Mouse (Mus musculus) heart, embryonic 12.5 days (tissue): ENCODE results near the gene Napa. TPM values are rescaled to one million over a fixed set of nuclear protein-coding genes. Genes with fewer than 3 reads are reported as not detected.

Source experiments
- ATAC-seq: fragments of 200-750 bp; cut with Nextera tagmentation; 2 replicates; pipeline ENCODE4 v1.8.0; 2017; ENCODE audit warnings: moderate TSS enrichment, moderate library complexity; ENCODE audit not compliant: insufficient number of reproducible peaks, low FRiP score
- H3K27ac ChIP-seq: fragments of 300-500 bp; sonication (generic); 2 replicates; pipeline ENCODE4 v1.5.1; 2016; ENCODE audit warnings: mild to moderate bottlenecking, moderate library complexity; ENCODE audit not compliant: poor library complexity, severe bottlenecking
- H3K27me3 ChIP-seq: fragments of 300-500 bp; sonication (generic); replicated peaks from 2 replicates; pipeline ENCODE4 v1.6.1; 2016; ENCODE audit warnings: mild to moderate bottlenecking, moderate library complexity
- H3K36me3 ChIP-seq: fragments of 300-500 bp; sonication (generic); 2 replicates; pipeline ENCODE4 v1.6.1; 2016; ENCODE audit warnings: mild to moderate bottlenecking, moderate library complexity
- H3K4me1 ChIP-seq: fragments of 300-500 bp; sonication (generic); replicated peaks from 2 replicates; pipeline ENCODE4 v1.6.1; 2016; ENCODE audit warnings: mild to moderate bottlenecking
- H3K4me2 ChIP-seq: fragments of 300-500 bp; sonication (generic); 2 replicates; pipeline ENCODE4 v1.6.1; 2016; ENCODE audit warnings: mild to moderate bottlenecking, moderate library complexity
- H3K4me3 ChIP-seq: fragments of 300-500 bp; sonication (generic); 2 replicates; pipeline ENCODE4 v1.5.1; 2016; ENCODE audit warnings: mild to moderate bottlenecking
- H3K9ac ChIP-seq: fragments of 300-500 bp; sonication (generic); 2 replicates; pipeline ENCODE4 v1.6.1; 2016; ENCODE audit warnings: mild to moderate bottlenecking, moderate library complexity
- H3K9me3 ChIP-seq: fragments of 300-500 bp; sonication (generic); replicated peaks from 2 replicates; pipeline ENCODE4 v1.6.1; 2016; ENCODE audit warnings: mild to moderate bottlenecking, moderate library complexity
- WGBS: fragments of 180-500 bp; shearing (Covaris S2); methylation state at CpG from one replicate; pipeline ENCODE4 v1.1.7; 2016; 5-methylcytosine and 5-hydroxymethylcytosine counted together
- polyA plus RNA-seq: library from polyadenylated mRNA; unstranded; fragments of >200 nt; fragmentation: Nextera tagmentation; extraction: Ambion mirVana; gene quantifications from 2 replicates; pipeline ENCODE4 v1.2.1, GENCODE M21; 2016

Gene Napa
- polyA plus RNA-seq, 1 experiment from 2014 or later, result 159 TPM

- 49% methylated on average over 2 of the region's 2 CpGs for WGBS
- Histone ChIP-seq H3K36me3 (no peaks in the 10 kb centered on the region), H3K4me1 (peaks cover 5% of the 10 kb centered on the region), H3K4me2 (no peak overlapping the region), H3K4me3 (no peak overlapping the region), H3K9me3 (peaks cover 11% of the 10 kb centered on the region), H3K27ac (no peak overlapping the region), H3K27me3 (peaks cover 34% of the 10 kb centered on the region), H3K9ac (no peak overlapping the region)
- ATAC-seq, result no peak
These were observed 41.1 kb upstream of the Napa start for GRCm38 (mm10) chr7:16057136-16057534.

GRCm38 (mm10) chr7:16061219-16062098 is 36.8 kb upstream of the Napa start, which contains the start of gene Zfp541:
Zfp541 (plus strand) TSS chr7:16061814.
- H3K9me3 ChIP-seq, result peaks cover 11% of the 10 kb centered on the region
- H3K4me2 ChIP-seq, result peak within 1 kb of the TSS; percentile 53
- 42% methylated on average over 80 of the region's 80 CpGs for WGBS
- H3K27me3 ChIP-seq, result peaks cover 51% of the 10 kb centered on the region
- no peaks in the 10 kb centered on the region for H3K36me3 ChIP-seq
- H3K4me1 ChIP-seq, result peaks cover 4% of the 10 kb centered on the region
- no peak for ATAC-seq
- no peak within 1 kb of the TSS for H3K9ac ChIP-seq
- peak within 1 kb of the TSS; percentile 29 for H3K4me3 ChIP-seq
- H3K27ac ChIP-seq, result no peak within 1 kb of the TSS

- Histone ChIP-seq H3K9ac (no peak overlapping the region), H3K4me3 (0 out of 2 replicates have a peak overlapping the region, but pooled peaks have one; percentile 29), H3K36me3 (no peaks in the 10 kb centered on the region), H3K4me1 (peaks cover 4% of the 10 kb centered on the region), H3K9me3 (peaks cover 11% of the 10 kb centered on the region), H3K4me2 (no peak overlapping the region), H3K27me3 (peaks cover 51% of the 10 kb centered on the region), H3K27ac (no peak overlapping the region)
- 57% methylated on average over 15 of the region's 15 CpGs for WGBS
- no peak for ATAC-seq
These were observed 36.2 kb upstream of the Napa start for GRCm38 (mm10) chr7:16062099-16062420.

DNA sequence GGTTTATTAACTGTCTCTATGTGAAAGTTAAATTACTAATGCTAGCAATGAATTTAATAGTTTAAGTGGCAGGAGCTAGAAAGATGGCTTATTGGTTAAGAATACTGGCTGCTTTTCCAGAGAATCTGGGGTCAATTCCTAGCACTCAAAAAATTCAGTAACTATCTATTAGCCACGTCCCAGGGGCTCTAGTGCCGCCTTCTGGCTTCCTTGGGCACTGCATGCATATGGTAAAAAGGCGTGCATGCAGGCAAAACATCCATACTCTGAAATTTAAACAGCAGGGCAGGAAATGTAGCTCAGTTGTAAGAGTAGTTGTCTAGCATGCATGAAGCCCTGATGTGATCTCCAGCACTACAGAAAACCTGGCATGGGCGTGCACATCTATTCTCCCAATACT is 34.8 kb upstream of the Napa start:
- peaks cover 49% of the 10 kb centered on the region for H3K27me3 ChIP-seq
- 28% methylated on average over 4 of the region's 4 CpGs for WGBS
- no peak overlapping the region for H3K27ac ChIP-seq
- no peaks in the 10 kb centered on the region for H3K36me3 ChIP-seq
- peaks cover 4% of the 10 kb centered on the region for H3K4me1 ChIP-seq
- peaks cover 11% of the 10 kb centered on the region for H3K9me3 ChIP-seq
- no peak overlapping the region for H3K4me2 ChIP-seq
- ATAC-seq, result no peak
- no peak overlapping the region for H3K9ac ChIP-seq
- no peak overlapping the region for H3K4me3 ChIP-seq

GRCm38 (mm10) chr7:16070846-16071245 is 27.4 kb upstream of the Napa start:
- Histone ChIP-seq H3K9ac (no peak overlapping the region), H3K9me3 (no peaks in the 10 kb centered on the region), H3K27me3 (no peaks in the 10 kb centered on the region), H3K4me2 (no peak overlapping the region), H3K4me3 (no peak overlapping the region), H3K36me3 (no peaks in the 10 kb centered on the region), H3K4me1 (no peaks in the 10 kb centered on the region), H3K27ac (no peak overlapping the region)
- no peak for ATAC-seq

DNA sequence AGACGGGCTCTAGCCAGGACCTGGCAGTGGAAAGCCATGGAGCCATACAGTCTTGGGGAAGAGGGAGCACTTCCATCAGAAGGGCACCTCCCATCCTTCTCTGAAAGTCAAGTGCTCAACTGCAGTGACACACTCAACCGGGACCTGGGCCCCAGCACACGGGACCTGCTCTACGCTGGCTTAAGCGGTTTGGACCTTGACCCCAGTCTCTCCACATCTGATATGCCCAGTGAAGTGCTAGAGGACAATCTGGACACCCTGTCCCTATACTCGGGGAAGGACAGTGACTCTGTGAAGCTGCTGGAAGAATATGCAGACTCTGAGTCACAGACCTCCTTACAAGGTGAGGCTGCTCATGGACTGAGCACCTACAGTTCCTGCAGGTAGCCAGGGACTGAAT is 26.4 kb upstream of the Napa start:
- H3K4me3 ChIP-seq, result no peak overlapping the region
- no peak overlapping the region for H3K27ac ChIP-seq
- H3K36me3 ChIP-seq, result no peaks in the 10 kb centered on the region
- H3K9me3 ChIP-seq, result no peaks in the 10 kb centered on the region
- no peaks in the 10 kb centered on the region for H3K4me1 ChIP-seq
- 68% methylated on average over 6 of the region's 6 CpGs for WGBS
- no peak overlapping the region for H3K4me2 ChIP-seq
- H3K27me3 ChIP-seq, result no peaks in the 10 kb centered on the region; the same call in 1 of the 2 replicates
- H3K9ac ChIP-seq, result no peak overlapping the region
- no peak for ATAC-seq

GRCm38 (mm10) chr7:16079947-16080346 is 18.3 kb upstream of the Napa start:
- H3K4me1 ChIP-seq, result peaks cover 6% of the 10 kb centered on the region
- ATAC-seq, result no peak
- peaks cover 12% of the 10 kb centered on the region for H3K27me3 ChIP-seq
- no peaks in the 10 kb centered on the region for H3K9me3 ChIP-seq
- H3K36me3 ChIP-seq, result no peaks in the 10 kb centered on the region
- no peak overlapping the region for H3K9ac ChIP-seq
- 66% methylated on average over 1 of the region's 1 CpGs for WGBS
- no peak overlapping the region for H3K27ac ChIP-seq
- H3K4me3 ChIP-seq, result no peak overlapping the region
- no peak overlapping the region for H3K4me2 ChIP-seq

DNA sequence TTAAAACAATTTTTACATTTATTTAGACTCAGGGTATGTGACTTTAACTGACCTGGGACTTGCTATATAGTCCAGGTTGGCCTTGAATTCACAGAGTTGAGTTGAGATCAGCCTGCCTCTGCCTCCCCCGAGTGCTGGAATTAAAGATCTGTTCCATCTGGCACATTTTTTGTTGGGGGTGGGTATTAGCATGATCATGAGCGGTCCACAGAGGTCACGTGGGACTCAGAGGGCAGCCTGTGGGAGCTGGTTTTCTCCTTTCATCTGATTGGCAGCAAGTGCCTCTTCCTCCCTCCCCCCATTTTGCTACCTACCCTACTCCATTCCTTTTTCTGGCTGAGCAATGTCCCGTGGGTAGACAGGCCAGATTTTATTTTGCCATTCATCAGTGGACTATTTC is 17.7 kb upstream of the Napa start:
- Histone ChIP-seq H3K27me3 (peaks cover 12% of the 10 kb centered on the region), H3K9me3 (no peaks in the 10 kb centered on the region), H3K4me1 (peaks cover 6% of the 10 kb centered on the region), H3K4me2 (no peak overlapping the region), H3K36me3 (no peaks in the 10 kb centered on the region), H3K27ac (no peak overlapping the region), H3K9ac (no peak overlapping the region), H3K4me3 (no peak overlapping the region)
- ATAC-seq, result no peak
- 66% methylated on average over 4 of the region's 4 CpGs for WGBS

- H3K27me3 ChIP-seq, result peaks cover 16% of the 10 kb centered on the region
- no peaks in the 10 kb centered on the region for H3K36me3 ChIP-seq
- no peak overlapping the region for H3K27ac ChIP-seq
- peaks cover 6% of the 10 kb centered on the region for H3K4me1 ChIP-seq
- H3K9me3 ChIP-seq, result no peaks in the 10 kb centered on the region
- WGBS, result 58% methylated on average over 4 of the region's 4 CpGs
- H3K4me2 ChIP-seq, result no peak overlapping the region
- ATAC-seq, result no peak
- no peak overlapping the region for H3K4me3 ChIP-seq
- H3K9ac ChIP-seq, result 0 out of 2 replicates have a peak overlapping the region, but pooled peaks have one; percentile 42
These were observed 14.9 kb upstream of the Napa start for GRCm38 (mm10) chr7:16083361-16083760.

- no peak overlapping the region for H3K9ac ChIP-seq
These were observed 10.7 kb upstream of the Napa start for GRCm38 (mm10) chr7:16087587-16087986.

DNA sequence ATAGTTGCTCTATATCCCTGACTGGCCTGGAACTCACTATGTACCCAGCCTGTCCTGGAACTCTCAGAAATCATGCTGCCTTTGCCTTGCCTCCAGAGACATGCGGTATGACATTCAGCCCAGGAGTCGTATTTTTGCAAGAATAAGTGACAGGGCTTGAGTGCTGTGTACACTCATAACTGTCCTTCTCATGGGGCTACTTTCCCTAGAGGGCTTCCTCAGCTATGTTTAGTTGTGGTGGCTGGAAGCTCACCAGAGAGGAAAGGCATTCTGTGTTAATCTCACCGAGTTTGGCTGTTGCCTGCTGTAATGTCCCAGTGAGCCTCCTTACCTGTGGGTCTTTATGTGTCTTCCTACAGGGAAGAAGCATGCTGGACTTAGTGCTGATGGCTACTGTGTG is 3.7 kb upstream of the Napa start:
- ATAC-seq, result no peak
- Histone ChIP-seq H3K4me2 (no peak overlapping the region), H3K36me3 (no peaks in the 10 kb centered on the region), H3K4me3 (no peak overlapping the region), H3K9ac (no peak overlapping the region), H3K4me1 (peaks cover 6% of the 10 kb centered on the region), H3K27me3 (peaks cover 31% of the 10 kb centered on the region), H3K9me3 (no peaks in the 10 kb centered on the region), H3K27ac (no peak overlapping the region)
- 57% methylated on average over 3 of the region's 3 CpGs for WGBS

More at GRCm38 (mm10) chr7:16087587-16087986, 10.7 kb upstream of the Napa start:
- H3K4me2 ChIP-seq, result no peak overlapping the region
- peaks cover 6% of the 10 kb centered on the region for H3K4me1 ChIP-seq
- no peaks in the 10 kb centered on the region for H3K36me3 ChIP-seq
- peaks cover 21% of the 10 kb centered on the region; the same call in 1 of the 2 replicates for H3K27me3 ChIP-seq
- no peaks in the 10 kb centered on the region for H3K9me3 ChIP-seq
- H3K4me3 ChIP-seq, result no peak overlapping the region
- H3K27ac ChIP-seq, result no peak overlapping the region
- 70% methylated on average over 2 of the region's 2 CpGs for WGBS
- no peak for ATAC-seq
